Mouse (Mus musculus): Measurements from ENCODE around the gene Cln3. TPM values are rescaled to one million over a fixed set of nuclear protein-coding genes. Genes with fewer than 3 reads are reported as not detected.
A peak's percentile ranks its signal among the peaks of the same experiment; 100 is the strongest.

The Cln3 gene
- polyA plus RNA-seq, 1 experiment = 269 TPM

- 22% methylated on average over 5 of the region's 5 CpGs for WGBS
- Histone ChIP-seq H3K27ac (ENCODE audit: control insufficient read depth, insufficient read depth, low read depth, low read length, poor library complexity) (no peak overlapping the region; the same call in 1 of the 2 replicates), H3K4me1 (ENCODE audit: control insufficient read depth, insufficient read depth, low read length) (peaks cover 12% of the 10 kb centered on the region; the same call in 1 of the 2 replicates), H3K4me3 (replicated peaks; ENCODE audit: control insufficient read depth, low read depth, low read length) (no peak overlapping the region)
- TF ChIP-seq POLR2A (IDR thresholded peaks at IDR 0.05; ENCODE audit: borderline replicate concordance, control insufficient read depth, low read depth, low read length) (no peak), CTCF (IDR thresholded peaks at IDR 0.05; ENCODE audit: control insufficient read depth, insufficient read depth, low read length) (no peak)
These were observed 21.0 kb upstream of the Cln3 start for GRCm38 (mm10) chr7:126606611-126607010.

GRCm38 (mm10) chr7:126602650-126603049 is 17.0 kb upstream of the Cln3 start:
- Histone ChIP-seq H3K4me3 (replicated peaks; ENCODE audit: control insufficient read depth, low read depth, low read length) (no peak overlapping the region), H3K27ac (ENCODE audit: control insufficient read depth, insufficient read depth, low read depth, low read length, poor library complexity) (peak overlapping the region; percentile 66), H3K4me1 (ENCODE audit: control insufficient read depth, insufficient read depth, low read length) (peaks cover 13% of the 10 kb centered on the region; the same call in 1 of the 2 replicates)
- 29% methylated on average over 3 of the region's 3 CpGs for WGBS
- no peak for TF ChIP-seq POLR2A (IDR thresholded peaks at IDR 0.05; ENCODE audit: borderline replicate concordance, control insufficient read depth, low read depth, low read length)
- TF ChIP-seq CTCF (IDR thresholded peaks at IDR 0.05; ENCODE audit: control insufficient read depth, insufficient read depth, low read length) = no peak

GRCm38 (mm10) chr7:126601896-126602295 is 16.3 kb upstream of the Cln3 start:
- no peak for TF ChIP-seq CTCF (IDR thresholded peaks at IDR 0.05; ENCODE audit: control insufficient read depth, insufficient read depth, low read length)
- TF ChIP-seq POLR2A (IDR thresholded peaks at IDR 0.05; ENCODE audit: borderline replicate concordance, control insufficient read depth, low read depth, low read length) = no peak
- H3K4me1 ChIP-seq (ENCODE audit: control insufficient read depth, insufficient read depth, low read length) = peaks cover 10% of the 10 kb centered on the region; the same call in 1 of the 2 replicates
- 3% methylated on average over 5 of the region's 5 CpGs for WGBS
- H3K4me3 ChIP-seq (replicated peaks; ENCODE audit: control insufficient read depth, low read depth, low read length) = no peak overlapping the region
- H3K27ac ChIP-seq (ENCODE audit: control insufficient read depth, insufficient read depth, low read depth, low read length, poor library complexity) = peak overlapping the region; percentile 66

- WGBS = 35% methylated on average over 6 of the region's 6 CpGs
- H3K4me1 ChIP-seq (ENCODE audit: control insufficient read depth, insufficient read depth, low read length) = peaks cover 20% of the 10 kb centered on the region
- H3K4me3 ChIP-seq (replicated peaks; ENCODE audit: control insufficient read depth, low read depth, low read length) = no peak overlapping the region
- no peak overlapping the region for H3K27ac ChIP-seq (ENCODE audit: control insufficient read depth, insufficient read depth, low read depth, low read length, poor library complexity)
- TF ChIP-seq POLR2A (IDR thresholded peaks at IDR 0.05; ENCODE audit: borderline replicate concordance, control insufficient read depth, low read depth, low read length) (no peak), CTCF (IDR thresholded peaks at IDR 0.05; ENCODE audit: control insufficient read depth, insufficient read depth, low read length) (no peak)
These were observed 13.3 kb upstream of the Cln3 start for GRCm38 (mm10) chr7:126598919-126599318.

- 18% methylated on average over 6 of the region's 6 CpGs for WGBS
- TF ChIP-seq CTCF (IDR thresholded peaks at IDR 0.05; ENCODE audit: control insufficient read depth, insufficient read depth, low read length) (no peak), POLR2A (IDR thresholded peaks at IDR 0.05; ENCODE audit: borderline replicate concordance, control insufficient read depth, low read depth, low read length) (no peak)
- H3K4me3 ChIP-seq (replicated peaks; ENCODE audit: control insufficient read depth, low read depth, low read length) = peak overlapping the region; percentile 10
- peaks cover 15% of the 10 kb centered on the region for H3K4me1 ChIP-seq (ENCODE audit: control insufficient read depth, insufficient read depth, low read length)
- peak overlapping the region; percentile 79 for H3K27ac ChIP-seq (ENCODE audit: control insufficient read depth, insufficient read depth, low read depth, low read length, poor library complexity)
These were observed 10.8 kb upstream of the Cln3 start for GRCm38 (mm10) chr7:126596414-126596813.

- peak overlapping the region; percentile 79 for H3K27ac ChIP-seq (ENCODE audit: control insufficient read depth, insufficient read depth, low read depth, low read length, poor library complexity)
- H3K4me1 ChIP-seq (ENCODE audit: control insufficient read depth, insufficient read depth, low read length) = peaks cover 15% of the 10 kb centered on the region
- WGBS = 64% methylated on average over 5 of the region's 5 CpGs
- no peak overlapping the region for H3K4me3 ChIP-seq (replicated peaks; ENCODE audit: control insufficient read depth, low read depth, low read length)
- TF ChIP-seq CTCF (IDR thresholded peaks at IDR 0.05; ENCODE audit: control insufficient read depth, insufficient read depth, low read length) (no peak), POLR2A (IDR thresholded peaks at IDR 0.05; ENCODE audit: borderline replicate concordance, control insufficient read depth, low read depth, low read length) (no peak)
These were observed 10.3 kb upstream of the Cln3 start for GRCm38 (mm10) chr7:126595890-126596289.

- H3K27ac ChIP-seq (ENCODE audit: control insufficient read depth, insufficient read depth, low read depth, low read length, poor library complexity) = peak within 1 kb of the TSS; percentile 27
- H3K4me3 ChIP-seq (replicated peaks; ENCODE audit: control insufficient read depth, low read depth, low read length) = peak within 1 kb of the TSS; percentile 41
- 45% methylated on average over 11 of the region's 11 CpGs for WGBS
- no peak for TF ChIP-seq CTCF (IDR thresholded peaks at IDR 0.05; ENCODE audit: control insufficient read depth, insufficient read depth, low read length)
- H3K4me1 ChIP-seq (ENCODE audit: control insufficient read depth, insufficient read depth, low read length) = peaks cover 15% of the 10 kb centered on the region
These were observed 9.4 kb upstream of the Cln3 start, which contains the start of gene Il27 for GRCm38 (mm10) chr7:126594862-126595561. TSS of gene Il27 (minus strand) at chr7:126594941.

GRCm38 (mm10) chr7:126587779-126588178 is 2.2 kb upstream of the Cln3 start:
- WGBS = 80% methylated on average over 16 of the region's 16 CpGs
- H3K4me1 ChIP-seq (ENCODE audit: control insufficient read depth, insufficient read depth, low read length) = no peaks in the 10 kb centered on the region; the same call in 1 of the 2 replicates
- TF ChIP-seq CTCF (IDR thresholded peaks at IDR 0.05; ENCODE audit: control insufficient read depth, insufficient read depth, low read length) = no peak
- no peak for TF ChIP-seq POLR2A (IDR thresholded peaks at IDR 0.05; ENCODE audit: borderline replicate concordance, control insufficient read depth, low read depth, low read length)
- no peak overlapping the region for H3K27ac ChIP-seq (ENCODE audit: control insufficient read depth, insufficient read depth, low read depth, low read length, poor library complexity)
- no peak overlapping the region for H3K4me3 ChIP-seq (replicated peaks; ENCODE audit: control insufficient read depth, low read depth, low read length)
